Mouse (Mus musculus) cerebellum, adult 2 months (tissue): ENCODE data around the gene Amh. TPM values are rescaled to one million over a fixed set of nuclear protein-coding genes. Genes with fewer than 3 reads are reported as not detected.
A peak's percentile ranks its signal among the peaks of the same experiment; 100 is the strongest.

Experiments
- DNase-seq, 2 experiments: peaks; one replicate each; pipeline ENCODE4 v3.0.0; 2021
- H3K27ac ChIP-seq: fragments of 200-500 bp; 2 replicates; pipeline ENCODE4 v1.5.1; 2012; ENCODE audit warnings: low read length, control low read depth, inconsistent platforms; ENCODE audit not compliant: insufficient read depth
- H3K27me3 ChIP-seq: fragments of 200-500 bp; 2 replicates; pipeline ENCODE4 v1.6.1; 2012; ENCODE audit warnings: inconsistent platforms, mild to moderate bottlenecking, low read length, moderate library complexity; ENCODE audit not compliant: control insufficient read depth, insufficient read depth
- H3K4me1 ChIP-seq: fragments of 200-500 bp; 2 replicates; pipeline ENCODE4 v1.6.1; 2011; ENCODE audit warnings: low read length; ENCODE audit not compliant: control insufficient read depth, insufficient read depth
- H3K4me3 ChIP-seq: fragments of 200-500 bp; replicated peaks from 2 replicates; pipeline ENCODE3; 2011; ENCODE audit warnings: mild to moderate bottlenecking, low read depth, low read length, control low read depth; ENCODE audit not compliant: insufficient read depth
- CTCF ChIP-seq: fragments of 200-500 bp; IDR thresholded peaks from 2 replicates; pipeline ENCODE4 v1.5.1; 2011; ENCODE audit warnings: low read depth, mild to moderate bottlenecking, control low read depth, low read length, moderate library complexity, borderline replicate concordance; ENCODE audit not compliant: insufficient read depth
- POLR2A ChIP-seq: fragments of 200-500 bp; IDR thresholded peaks from 2 replicates; pipeline ENCODE4 v1.6.1; 2011; ENCODE audit warnings: low read length, control low read depth, borderline replicate concordance; ENCODE audit not compliant: insufficient read depth
- WGBS: fragments of 180-500 bp; shearing (Covaris S2); methylation state at CpG from one replicate; pipeline ENCODE4 v1.1.7; 2018; 5-methylcytosine and 5-hydroxymethylcytosine counted together
- polyA plus RNA-seq: library from polyadenylated mRNA; depleted of rRNA; stranded (reverse); fragments of >200 nt; gene quantifications from 2 replicates; pipeline ENCODE4 v1.2.3, GENCODE M21; 2012

Amh gene
- polyA plus RNA-seq, 1 experiment = 3.0 TPM

- Histone ChIP-seq H3K4me1 (peaks cover 47% of the 10 kb centered on the region), H3K27ac (no peak overlapping the region), H3K4me3 (no peak overlapping the region), H3K27me3 (no peaks in the 10 kb centered on the region)
- WGBS = 49% methylated on average over 2 of the region's 2 CpGs
- no peak for DNase-seq
- TF ChIP-seq POLR2A (no peak), CTCF (no peak)
Observed at GRCm38 (mm10) chr10:80787517-80787916, 17.5 kb upstream of the Amh start.

GRCm38 (mm10) chr10:80790761-80791404 is 14.2 kb upstream of the Amh start:
- no peak for TF ChIP-seq POLR2A
- TF ChIP-seq CTCF = no peak
- H3K27me3 ChIP-seq = no peaks in the 10 kb centered on the region
- DNase-seq = peak in 1 of 2 experiments; percentile 31
- whole genome bisulfite sequencing = 87% methylated on average over 19 of the region's 19 CpGs
- H3K27ac ChIP-seq = peak overlapping the region; percentile 96
- no peak overlapping the region for H3K4me3 ChIP-seq
- H3K4me1 ChIP-seq = peaks cover 57% of the 10 kb centered on the region

- H3K4me3 ChIP-seq = no peak overlapping the region
- no peak for TF ChIP-seq POLR2A
- TF ChIP-seq CTCF = no peak
- no peaks in the 10 kb centered on the region for H3K27me3 ChIP-seq
- 24% methylated on average over 33 of the region's 33 CpGs for WGBS
- DNase-seq = no peak
- H3K4me1 ChIP-seq = peaks cover 57% of the 10 kb centered on the region
- peak overlapping the region; percentile 96 for H3K27ac ChIP-seq
Observed at GRCm38 (mm10) chr10:80791476-80792174, 13.4 kb upstream of the Amh start.

GRCm38 (mm10) chr10:80792175-80793032 is 12.6 kb upstream of the Amh start:
- WGBS = 9% methylated on average over 41 of the region's 41 CpGs
- TF ChIP-seq CTCF = no peak
- TF ChIP-seq POLR2A = 0 out of 2 replicates have a peak, but pooled peaks have one; percentile 25
- no peaks in the 10 kb centered on the region for H3K27me3 ChIP-seq
- no peak overlapping the region for H3K4me3 ChIP-seq
- peaks cover 56% of the 10 kb centered on the region for H3K4me1 ChIP-seq
- H3K27ac ChIP-seq = peak overlapping the region; percentile 96
- DNase-seq = peak; percentile 83 to 84

DNA sequence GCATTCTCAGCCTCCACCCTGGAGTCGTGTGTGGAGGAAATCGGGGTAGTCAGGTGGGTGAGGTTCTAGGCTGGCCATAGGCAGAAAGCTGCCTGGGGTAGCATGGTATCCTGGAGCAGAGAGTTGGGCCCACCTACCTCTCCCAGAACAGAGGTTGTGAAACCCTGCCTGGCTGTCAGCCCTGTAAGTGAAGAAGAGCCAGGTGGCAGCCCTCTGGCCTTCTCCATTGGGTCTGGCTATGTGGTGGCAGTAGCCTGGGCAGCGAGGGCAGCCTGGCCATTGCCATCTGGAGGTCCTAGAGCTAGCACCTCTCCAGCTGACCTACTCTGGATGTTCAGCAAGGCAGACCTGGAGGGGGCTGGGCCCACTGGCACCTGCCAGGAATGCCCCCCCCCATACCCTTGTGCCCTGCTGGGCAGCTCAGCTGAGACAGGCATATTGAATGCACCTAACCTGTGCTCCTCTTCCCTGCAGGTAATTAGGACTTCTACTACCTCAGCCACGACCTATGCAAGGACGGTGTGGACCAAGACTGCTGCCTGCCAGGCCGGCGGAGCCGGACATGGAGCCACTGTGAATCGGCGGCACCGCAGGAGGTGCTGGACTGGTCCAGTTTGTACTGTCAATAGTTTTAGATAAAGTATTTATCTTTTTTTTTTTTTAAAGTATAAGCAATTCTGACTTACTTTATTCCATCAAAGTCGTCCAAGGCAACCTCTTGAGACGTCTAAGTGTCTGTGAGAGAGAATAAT is 11.8 kb upstream of the Amh start:
- 27% methylated on average over 13 of the region's 13 CpGs for WGBS
- DNase-seq = peak; percentile 75 to 78
- Histone ChIP-seq H3K4me1 (peaks cover 52% of the 10 kb centered on the region), H3K27ac (peak overlapping the region; percentile 96), H3K27me3 (no peaks in the 10 kb centered on the region), H3K4me3 (no peak overlapping the region)
- no peak for TF ChIP-seq POLR2A
- TF ChIP-seq CTCF = no peak

DNA sequence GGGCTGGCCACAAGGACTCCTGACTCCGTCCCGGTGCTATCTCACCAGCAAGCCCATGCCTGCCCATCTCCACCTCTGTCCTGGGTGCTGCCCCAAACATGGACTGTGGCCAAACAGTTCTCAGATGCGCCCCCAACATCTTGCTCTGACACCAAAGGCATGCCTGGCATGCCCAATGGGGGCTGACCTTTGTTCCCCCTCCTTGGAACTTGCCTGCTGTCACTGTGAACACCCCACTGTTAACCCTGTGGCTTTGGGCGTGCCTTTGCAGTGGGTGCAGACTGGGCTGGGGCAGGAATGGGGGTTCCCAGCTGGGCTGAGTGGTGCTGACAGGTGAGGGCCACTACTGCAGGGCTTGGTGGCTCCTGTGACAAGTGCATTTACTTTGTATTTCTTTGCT is 11.2 kb upstream of the Amh start:
- Histone ChIP-seq H3K27ac (0 out of 2 replicates have a peak overlapping the region, but pooled peaks have one; percentile 42), H3K27me3 (no peaks in the 10 kb centered on the region), H3K4me3 (no peak overlapping the region), H3K4me1 (peaks cover 52% of the 10 kb centered on the region)
- WGBS = 37% methylated on average over 4 of the region's 4 CpGs
- TF ChIP-seq POLR2A = no peak
- TF ChIP-seq CTCF = no peak
- DNase-seq = peak in 1 of 2 experiments; percentile 36

DNA sequence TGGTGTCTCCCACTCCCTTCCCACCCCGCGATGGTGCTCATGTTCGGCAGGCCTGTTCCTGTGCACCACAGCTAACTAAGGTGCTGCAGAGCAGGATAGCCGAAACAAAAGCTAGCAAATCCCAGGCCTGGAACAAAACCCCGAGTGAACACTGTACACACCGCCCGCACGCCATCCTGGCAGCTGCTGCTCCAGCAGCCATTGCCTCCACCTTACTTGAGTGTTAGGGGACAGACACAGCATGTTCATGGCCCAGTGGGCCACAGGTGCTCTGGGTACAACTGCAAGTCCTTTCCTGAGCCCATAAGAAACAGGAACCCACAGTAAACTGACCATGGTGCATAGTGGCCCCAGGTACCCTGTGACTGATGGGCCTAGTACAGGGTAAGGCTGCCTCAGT is 10.3 kb upstream of the Amh start:
- H3K27me3 ChIP-seq = no peaks in the 10 kb centered on the region
- WGBS = 82% methylated on average over 8 of the region's 8 CpGs
- TF ChIP-seq CTCF (no peak), POLR2A (no peak)
- DNase-seq = no peak
- H3K4me1 ChIP-seq = peaks cover 52% of the 10 kb centered on the region
- H3K4me3 ChIP-seq = no peak overlapping the region
- H3K27ac ChIP-seq = no peak overlapping the region
